Mouse (Mus musculus) telencephalon, adult 2 months (tissue): ENCODE data around the gene Hsd17b3.
A peak's percentile ranks its signal among the peaks of the same experiment; 100 is the strongest.

Experiments
- DNase-seq: peaks from one replicate; pipeline ENCODE4 v3.0.0-alpha.2; 2011; ENCODE audit warnings: low read depth, low spot score

Hsd17b3 gene

GRCm38 (mm10) chr13:64089130-64089529, at the start of gene Hsd17b3:
Hsd17b3 (minus strand) TSS chr13:64089230.
- no peak for DNase-seq

DNA sequence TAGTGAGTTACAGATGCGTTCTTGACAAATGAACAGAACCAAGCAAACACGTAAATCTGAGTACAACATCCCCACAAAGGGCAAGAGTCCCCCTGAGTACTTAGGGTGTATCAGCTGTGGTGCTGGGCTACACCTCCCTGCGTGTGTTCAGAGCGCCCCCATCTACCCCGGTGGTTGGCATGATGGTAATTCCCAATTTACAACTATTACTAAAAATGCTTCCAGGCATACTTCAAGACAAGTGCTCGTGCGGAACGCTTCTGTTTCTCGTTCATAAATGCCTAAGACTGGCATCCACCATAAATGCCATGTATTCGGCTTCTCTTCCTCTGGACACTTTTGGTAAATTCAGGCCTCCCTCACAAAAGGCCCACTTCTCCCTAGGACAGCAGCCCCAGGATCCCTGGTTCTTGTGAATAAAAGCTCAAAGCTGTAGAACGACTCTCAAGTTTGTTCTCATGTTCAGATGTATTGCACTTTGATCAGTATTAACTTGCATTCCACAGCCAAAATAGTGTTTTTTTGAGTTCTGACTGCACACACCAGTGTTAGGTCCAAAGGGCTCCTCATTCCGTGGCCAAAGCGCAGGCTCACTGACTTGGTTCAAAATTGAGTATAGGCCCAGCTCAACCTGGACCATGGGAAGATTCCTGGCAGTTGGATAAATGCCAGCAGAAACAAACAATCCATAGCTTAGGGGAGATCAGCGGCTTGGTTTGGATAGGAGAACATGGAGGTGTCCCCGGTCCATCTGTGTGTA, 40.8 kb upstream of the Hsd17b3 start:
- peak; percentile 6 for DNase-seq

GRCm38 (mm10) chr13:64128858-64129615, 40.0 kb upstream of the Hsd17b3 start, which contains the start of gene Slc35d2:
Slc35d2 (minus strand) TSS chr13:64129368.
- DNase-seq: no peak

GRCm38 (mm10) chr13:64126316-64126715, 37.3 kb upstream of the Hsd17b3 start:
- no peak for DNase-seq

GRCm38 (mm10) chr13:64124886-64125285, 35.9 kb upstream of the Hsd17b3 start:
- no peak for DNase-seq

DNA sequence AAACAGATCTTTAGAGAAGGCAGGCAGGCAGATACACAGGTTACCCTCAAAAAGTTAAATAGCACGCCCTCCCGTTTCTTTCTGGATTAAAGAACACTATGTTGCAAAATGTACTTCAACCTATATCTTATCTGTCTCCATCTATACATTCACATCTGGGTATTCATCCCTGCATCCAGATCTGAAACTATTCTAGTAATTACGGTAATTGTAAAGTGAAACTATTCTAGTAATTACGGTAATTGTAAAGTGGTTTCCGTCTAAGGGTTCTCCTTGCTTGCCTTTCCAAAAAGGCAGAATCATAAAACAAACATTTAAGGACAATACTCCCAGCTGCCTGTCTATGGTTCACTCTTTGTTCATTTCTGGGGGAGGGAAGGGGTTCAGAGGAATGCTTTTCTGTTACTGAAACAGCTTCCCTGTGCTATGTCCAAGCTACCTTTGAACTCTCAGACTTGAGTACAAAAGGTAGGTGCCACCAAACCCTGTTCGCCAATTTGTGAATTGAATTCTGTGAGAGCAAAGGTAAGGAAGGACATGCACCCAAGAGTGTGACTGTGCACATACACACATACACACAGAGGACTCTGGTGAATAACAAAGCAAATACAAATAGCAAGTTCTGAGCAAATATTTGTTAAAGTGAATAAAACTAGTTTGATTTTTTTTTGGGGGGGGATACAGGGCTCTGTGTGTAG, 34.6 kb upstream of the Hsd17b3 start:
- DNase-seq: no peak

DNA sequence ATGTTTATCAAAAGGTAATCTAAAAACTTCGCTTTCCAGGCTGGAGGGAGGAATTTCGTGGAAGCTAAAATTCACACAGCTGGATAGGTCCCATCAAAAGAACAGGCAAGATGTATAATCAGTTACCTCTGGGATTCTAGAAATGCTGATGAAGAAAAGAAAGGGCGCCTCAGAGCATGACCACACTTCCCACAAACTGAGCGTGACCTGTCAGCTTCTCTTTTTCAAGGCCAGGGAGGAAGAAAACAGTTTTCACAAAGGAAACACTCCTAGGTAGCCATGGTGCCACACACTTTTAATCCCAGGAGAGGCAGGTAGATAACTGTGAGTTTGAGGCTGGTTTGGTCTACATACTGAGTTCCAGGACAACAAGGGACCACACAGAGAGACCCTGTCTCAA, 31.7 kb upstream of the Hsd17b3 start:
- DNase-seq: no peak

DNA sequence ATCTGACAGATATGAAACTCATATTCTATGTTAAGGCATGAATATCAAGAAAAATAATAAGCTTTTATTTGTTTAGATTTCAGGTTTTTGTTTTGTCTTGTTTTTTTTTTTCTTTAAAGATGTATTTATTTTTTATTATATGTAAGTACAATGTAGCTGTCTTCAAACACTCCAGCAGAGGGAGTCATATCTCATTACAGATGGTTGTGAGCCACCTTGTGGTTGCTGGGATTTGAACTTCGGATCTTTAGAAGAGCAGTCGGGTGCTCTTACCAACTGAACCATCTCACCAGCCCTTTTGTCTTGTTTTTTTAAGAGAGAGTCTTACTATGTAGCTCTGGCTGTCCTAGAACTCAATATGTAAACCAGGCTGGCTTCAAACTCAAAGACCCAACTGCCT, 28.4 kb upstream of the Hsd17b3 start:
- DNase-seq: no peak

- DNase-seq: no peak
Observed at GRCm38 (mm10) chr13:64110421-64110820, 21.4 kb upstream of the Hsd17b3 start.

DNA sequence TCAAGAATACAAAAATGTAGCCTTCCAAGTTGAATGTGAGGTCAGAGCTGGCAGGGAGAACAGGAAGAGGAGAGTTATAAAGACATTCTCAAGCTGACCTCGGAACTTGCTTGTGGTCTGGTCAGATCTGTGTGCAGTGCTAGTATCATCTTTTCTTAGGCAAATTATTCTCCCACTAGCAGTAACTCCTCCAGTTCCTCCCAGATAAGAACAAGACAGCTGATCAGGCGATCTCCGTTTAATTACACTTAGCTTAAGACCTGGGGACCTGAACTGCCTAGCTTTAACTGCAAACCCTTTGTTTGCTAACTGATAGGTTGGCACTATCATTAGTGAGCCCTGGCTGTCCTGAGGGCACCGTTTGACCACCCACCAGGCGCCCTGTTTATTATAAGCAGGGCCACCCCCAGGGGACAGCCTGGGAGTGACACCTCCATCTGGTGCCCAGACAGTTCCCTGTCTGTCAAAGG, 19.4 kb upstream of the Hsd17b3 start:
- no peak for DNase-seq

GRCm38 (mm10) chr13:64107535-64107934, 18.5 kb upstream of the Hsd17b3 start:
- DNase-seq: no peak

- no peak for DNase-seq
Observed at GRCm38 (mm10) chr13:64107105-64107504, 18.1 kb upstream of the Hsd17b3 start.

DNA sequence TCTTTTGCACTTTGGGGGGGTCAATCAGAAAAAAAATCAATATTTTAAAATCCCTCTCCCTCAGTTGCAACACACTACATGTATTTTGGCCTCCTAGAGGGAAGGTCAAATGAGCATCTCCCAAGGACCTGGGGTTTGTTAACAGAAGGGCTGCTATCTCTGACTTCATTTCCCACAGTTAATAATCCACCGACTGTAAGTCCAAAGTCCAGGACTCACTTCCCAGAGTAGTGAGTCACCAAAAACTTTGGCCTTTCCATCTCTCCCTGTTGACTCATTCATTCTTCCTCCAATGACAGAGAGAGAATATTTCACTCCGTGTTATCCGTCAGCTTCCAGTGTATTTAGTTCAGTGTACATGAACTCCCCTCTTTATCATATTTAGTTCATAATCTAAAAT, 16.7 kb upstream of the Hsd17b3 start:
- no peak for DNase-seq

DNA sequence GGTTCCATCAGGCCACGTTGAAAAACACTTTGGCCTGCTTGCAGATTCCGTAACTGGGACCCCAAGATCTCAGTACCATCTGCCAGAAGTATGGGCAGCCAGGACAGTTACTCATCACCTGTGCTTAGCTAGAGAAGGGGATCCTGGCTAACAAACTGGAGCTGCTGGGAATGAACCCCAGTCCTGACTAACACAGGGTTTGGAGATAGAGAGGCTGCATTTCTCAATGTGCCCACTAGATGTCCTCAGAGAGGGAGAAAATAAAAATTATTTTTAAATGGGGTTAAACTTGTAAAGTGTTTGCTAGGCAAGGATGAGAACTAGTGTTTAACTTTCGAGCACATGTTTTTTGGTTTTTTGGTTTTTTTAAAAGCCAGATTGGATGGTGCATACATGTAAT, 11.2 kb upstream of the Hsd17b3 start:
- DNase-seq: no peak

- no peak for DNase-seq
Observed at GRCm38 (mm10) chr13:64098992-64099391, 10.0 kb upstream of the Hsd17b3 start.

- peak; percentile 6 for DNase-seq
Observed at GRCm38 (mm10) chr13:64093341-64093740, 4.3 kb upstream of the Hsd17b3 start.

DNA sequence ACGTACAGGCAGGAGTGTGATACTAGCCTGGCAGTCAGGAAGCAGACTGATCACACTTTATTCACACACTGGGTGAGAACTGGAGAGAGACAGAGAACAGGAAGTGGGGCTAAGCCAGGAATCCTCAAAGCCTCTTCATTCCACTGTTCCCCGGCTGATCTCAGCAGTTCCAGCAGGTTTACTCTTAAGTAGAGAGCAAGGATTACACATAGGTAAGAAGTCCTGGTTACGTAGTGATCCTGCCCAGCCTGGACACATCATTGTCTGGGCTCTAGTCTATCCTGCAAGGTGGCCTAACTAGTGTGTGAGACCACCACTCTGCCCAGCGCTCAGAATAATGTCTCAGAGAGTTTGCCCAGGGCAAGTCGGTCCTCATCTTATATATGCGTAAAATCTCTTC, 3.7 kb upstream of the Hsd17b3 start:
- DNase-seq: no peak

DNA sequence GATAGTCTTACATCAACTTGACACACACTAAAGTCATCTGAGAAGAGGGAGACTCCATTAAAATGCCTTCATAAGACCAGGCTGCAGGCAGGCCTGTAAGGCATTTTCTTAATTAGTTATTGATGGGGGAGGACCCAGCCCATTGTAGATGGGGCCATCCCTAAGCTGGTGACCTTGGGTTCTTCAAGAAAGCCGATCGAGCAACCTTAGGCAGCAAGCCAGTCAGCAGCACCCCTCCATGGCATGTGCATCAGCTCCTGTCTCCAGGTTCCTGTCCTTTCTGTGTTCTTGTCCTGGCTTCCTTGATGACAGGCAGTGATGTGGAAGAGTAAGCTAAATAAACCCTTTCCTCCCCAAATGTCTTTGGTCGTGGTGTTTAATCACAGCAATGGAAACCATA, 3.1 kb upstream of the Hsd17b3 start:
- DNase-seq: no peak

- no peak for DNase-seq
Observed at GRCm38 (mm10) chr13:64091006-64091405, 2.0 kb upstream of the Hsd17b3 start.

DNA sequence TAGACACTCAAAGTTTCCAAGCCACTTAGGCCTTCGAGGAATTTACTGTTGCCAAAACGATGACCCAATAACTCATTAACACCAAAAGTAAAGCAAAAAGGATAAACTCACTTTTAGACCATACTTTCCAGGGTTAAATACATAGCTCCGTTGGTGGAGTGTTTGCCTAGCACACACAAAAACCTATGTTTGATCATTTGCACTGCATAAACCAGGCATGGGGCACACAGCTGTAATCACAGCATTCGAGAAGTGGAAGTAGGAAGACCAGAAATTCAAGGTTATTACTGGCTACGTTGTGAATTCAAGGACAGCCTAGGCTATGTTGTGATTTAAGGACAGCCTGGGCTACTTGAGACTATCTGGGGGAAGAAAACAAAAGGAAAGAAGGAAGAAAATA, 1.2 kb upstream of the Hsd17b3 start:
- DNase-seq: no peak

DNA sequence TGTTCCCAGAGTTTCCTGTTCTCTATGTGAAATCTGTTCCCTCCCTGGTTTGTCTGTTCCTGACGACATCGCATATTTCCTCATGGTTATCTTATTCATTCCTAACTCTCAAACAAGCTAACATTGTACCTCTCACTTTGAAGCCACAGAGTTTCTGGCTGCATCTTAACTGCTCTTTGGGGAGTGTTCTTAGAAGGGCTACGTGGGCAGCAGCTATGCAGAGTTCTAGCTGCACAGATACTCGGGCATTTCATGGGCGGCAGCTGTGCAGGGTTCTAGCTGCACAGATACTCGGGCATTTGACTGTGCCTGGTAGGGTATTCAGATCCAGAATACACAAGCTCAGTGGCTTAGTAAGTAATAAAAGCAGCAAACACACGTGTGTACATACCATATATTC, 973 bp downstream of the Hsd17b3 start:
- no peak for DNase-seq

- no peak for DNase-seq
Observed at GRCm38 (mm10) chr13:64086036-64086435, 3.0 kb downstream of the Hsd17b3 start.
